Mouse (Mus musculus) neural tube, embryonic 10.5 days (tissue): ENCODE results near the gene Minpp1.
"Not testable (repeated sequence)": the region's sequence is repeated elsewhere in the genome, so short reads cannot be mapped to it uniquely, and the experiment has no call there.

Experiments
- DNase-seq: peaks from one replicate; pipeline ENCODE4 v3.0.0-alpha.2; 2017; ENCODE audit warnings: low spot score; ENCODE audit errors: extremely low spot score

Gene Minpp1

DNA sequence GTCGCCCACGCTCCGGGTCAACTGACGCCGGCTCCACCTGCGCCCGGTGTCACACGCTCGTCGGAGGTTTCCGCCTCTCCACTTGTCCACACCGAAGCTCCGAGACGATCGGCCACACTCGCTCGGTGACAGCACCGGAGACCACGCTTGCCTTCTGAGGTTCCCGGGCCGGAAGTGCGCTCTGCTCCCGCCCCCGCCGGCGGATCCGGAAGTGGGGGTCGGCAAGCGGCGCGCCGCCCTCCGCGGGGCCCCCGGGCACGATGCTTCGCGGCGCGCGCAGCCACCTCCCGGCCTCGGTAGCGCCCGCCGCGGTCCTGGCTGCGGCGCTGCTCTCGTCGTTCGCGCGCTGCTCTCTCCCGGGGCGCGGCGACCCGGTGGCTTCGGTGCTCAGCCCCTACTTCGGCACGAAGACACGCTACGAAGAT is at the start of gene Minpp1:
Gene Minpp1 (plus strand): TSS at position 89 of the 425 bp plus-strand sequence.
- DNase-seq = peak; percentile 93

DNA sequence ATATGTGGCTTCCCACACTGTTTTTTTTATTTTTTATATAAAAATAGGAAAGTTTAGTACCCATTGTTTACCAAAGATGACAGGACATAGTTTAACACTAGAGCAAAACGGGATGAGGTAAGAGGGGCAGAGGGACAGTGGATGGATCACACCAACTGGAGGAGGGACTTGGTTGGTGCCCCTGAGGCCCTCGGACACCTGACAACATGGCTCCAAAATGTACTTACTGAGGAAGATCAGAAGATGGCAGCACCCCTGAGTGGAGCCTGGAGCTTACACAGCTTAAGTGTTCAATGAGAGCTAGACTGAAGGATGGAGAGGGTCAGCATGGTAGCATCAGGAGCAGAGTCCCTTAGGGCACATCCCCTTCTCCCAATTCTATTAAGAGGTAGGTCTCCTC is 46.2 kb upstream of the Minpp1 start:
- no peak for DNase-seq

DNA sequence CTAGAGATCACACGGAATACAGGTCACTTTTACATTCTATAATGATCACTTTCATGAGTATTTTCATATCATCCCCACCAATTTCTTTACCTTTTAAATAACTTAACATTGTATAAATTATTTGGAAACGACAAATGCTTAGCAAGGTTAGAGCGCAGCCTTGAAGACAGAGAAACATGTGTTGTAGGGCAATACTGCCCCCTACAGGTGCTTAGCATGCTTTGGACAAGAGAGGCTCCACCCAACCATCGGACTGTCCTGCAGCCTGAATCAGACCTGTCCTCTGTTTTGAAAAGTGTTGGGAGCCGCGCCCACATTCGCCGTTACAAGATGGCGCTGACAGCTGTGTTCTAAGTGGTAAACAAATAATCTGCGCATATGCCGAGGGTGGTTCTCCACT is 44.0 kb upstream of the Minpp1 start:
- no peak for DNase-seq

DNA sequence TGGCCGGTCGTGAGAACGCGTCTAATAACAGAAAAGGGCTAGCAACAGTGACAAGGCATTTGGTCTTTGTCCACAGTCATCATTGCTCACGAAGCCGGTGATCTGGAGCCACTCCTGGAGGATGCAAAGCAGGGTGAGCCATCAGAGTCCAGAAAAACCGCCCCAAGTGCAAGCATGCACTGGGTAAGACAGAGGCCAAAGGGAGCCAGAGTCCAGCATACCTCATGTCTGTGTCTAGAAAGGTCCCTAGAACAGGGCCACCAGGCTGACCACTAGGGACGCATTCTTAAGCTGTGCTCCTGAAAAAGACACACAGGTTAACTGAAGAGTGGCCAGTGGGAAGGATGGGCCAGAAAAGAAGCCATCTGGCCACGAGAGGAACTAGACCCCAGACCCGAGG is 36.6 kb upstream of the Minpp1 start:
- no peak for DNase-seq

DNA sequence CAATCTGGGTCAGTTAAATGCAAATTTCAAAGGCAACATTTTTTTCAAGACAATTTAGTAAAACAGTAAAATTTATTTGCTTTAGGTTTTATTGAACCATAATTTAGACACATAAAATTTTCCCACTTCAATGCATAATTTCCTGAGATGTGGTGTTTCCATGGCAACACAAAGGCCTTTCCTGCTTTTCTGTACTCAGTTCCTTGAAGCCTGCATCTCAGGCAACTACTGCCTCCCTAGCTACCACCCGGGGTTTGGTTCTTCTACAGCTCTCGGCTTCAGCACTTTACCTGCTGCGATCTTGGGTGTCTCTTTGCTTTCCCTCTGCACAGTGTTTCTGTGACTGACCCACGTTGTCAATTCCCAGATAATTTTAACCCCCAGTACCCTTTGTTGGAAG is 33.3 kb upstream of the Minpp1 start:
- DNase-seq = no peak

DNA sequence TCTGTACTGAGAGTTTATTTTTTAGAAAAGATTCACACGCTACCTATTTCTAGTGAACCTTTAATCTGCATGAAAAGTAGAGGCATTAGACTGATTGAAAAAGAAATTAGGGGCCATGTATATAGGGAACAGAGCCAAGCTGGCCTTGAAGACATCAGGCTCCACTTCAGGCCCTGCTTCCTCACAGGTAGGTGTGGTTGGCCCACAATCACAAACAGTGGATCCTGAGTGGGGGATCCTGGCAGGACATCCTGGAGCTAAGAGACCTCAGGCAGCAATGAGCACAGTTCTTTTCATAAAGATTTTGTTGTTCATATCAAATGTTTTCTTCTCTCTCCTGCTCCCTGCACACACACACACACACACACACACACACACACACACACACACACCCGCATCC is 28.8 kb upstream of the Minpp1 start:
- DNase-seq = no peak

DNA sequence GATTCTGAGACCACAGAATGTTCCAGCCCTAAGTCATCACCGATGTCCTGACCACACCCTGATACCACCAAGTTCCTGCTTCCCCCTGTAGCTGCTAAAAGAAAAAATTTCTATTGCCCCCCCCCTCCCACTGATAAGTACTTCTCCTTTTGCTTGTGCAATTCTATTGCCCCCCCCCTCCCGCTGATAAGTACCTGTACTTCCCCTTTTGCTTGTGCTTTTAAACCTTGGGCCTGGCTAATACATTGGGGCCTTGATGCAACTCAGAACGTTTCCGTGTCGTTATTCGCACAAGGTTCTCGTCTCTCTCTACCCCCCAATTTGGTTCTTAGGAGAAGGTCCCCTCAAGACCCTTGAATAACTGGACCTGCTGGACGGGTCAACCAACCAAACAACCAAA is 27.9 kb upstream of the Minpp1 start:
- not testable (repeated sequence) for DNase-seq

DNA sequence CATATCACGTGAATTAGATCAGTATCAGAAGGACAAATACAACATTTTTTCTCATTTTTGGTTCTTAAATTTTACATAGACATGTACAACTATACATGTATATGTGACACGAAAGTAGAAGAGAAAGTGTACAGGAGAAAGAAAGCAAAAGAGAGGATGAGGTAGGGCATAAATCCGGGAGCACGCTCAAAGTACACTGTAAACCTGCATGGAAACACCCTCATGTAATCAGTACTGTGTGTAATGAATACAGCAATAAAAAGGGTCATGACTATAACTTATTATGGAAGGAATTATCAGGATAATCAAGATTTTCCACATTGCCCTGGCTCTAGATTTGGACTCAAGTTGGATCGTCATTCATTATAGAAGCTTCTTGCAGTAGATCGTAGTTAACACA is 22.5 kb upstream of the Minpp1 start:
- no peak for DNase-seq

DNA sequence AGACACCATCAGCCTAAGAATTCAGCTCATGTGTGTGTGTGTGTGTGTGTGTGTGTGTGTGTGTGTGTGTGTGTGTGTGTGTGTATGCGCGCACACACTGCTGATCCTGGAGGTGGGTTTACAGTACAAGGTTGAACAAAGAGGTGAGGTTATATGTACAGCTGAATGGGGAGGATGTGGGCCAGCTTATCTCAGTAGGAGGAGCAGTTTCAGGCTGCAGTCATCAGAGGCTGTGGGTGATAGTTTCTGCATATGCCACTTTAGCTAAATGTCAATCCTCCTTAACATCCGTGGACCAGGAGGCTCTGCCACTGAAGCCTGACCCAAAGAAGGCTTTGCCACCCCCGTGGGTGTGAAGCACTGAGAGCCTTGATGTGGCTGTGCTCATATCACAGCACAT is 20.3 kb upstream of the Minpp1 start:
- DNase-seq = no peak

DNA sequence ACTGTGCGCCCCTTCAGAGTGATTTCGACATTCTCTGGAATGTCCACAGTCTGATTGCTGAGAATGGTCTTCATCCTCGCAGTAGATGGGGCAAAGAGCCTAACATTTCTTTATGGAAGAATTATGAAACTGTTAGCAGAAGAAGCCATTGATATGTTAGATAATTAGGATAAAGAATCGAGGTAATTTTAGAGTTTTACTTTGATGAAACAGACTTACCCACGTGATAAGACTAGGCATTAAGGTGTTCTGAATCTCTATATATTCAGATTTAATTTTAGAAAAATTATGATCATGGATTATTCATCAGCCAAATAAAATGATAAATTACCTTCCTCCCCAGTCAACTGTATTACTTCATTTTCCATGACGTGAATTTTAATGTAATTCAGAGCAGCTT is 19.1 kb upstream of the Minpp1 start, which contains the start of gene Rpl9-ps6:
Gene Rpl9-ps6 (minus strand): TSS at position 101 of the 400 bp plus-strand sequence.
- no peak for DNase-seq

DNA sequence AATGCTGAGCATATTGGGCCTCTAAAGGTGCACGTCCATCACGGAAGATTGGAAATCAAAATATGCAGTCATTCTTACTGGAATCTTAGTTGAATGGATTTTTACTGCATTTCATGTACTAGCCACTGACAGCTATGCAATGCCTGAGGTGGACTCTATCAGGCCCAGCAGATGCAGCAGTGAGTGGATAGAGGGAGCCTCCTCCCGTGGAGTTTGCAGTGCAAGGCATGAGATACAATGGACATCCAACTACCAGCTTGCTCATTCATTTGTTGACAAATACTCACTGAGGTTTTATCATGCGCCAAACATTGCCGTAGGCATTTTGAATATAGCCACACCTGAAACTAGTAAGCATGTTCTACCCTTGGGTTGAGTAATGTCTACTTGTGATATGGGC is 18.2 kb upstream of the Minpp1 start:
- no peak for DNase-seq

DNA sequence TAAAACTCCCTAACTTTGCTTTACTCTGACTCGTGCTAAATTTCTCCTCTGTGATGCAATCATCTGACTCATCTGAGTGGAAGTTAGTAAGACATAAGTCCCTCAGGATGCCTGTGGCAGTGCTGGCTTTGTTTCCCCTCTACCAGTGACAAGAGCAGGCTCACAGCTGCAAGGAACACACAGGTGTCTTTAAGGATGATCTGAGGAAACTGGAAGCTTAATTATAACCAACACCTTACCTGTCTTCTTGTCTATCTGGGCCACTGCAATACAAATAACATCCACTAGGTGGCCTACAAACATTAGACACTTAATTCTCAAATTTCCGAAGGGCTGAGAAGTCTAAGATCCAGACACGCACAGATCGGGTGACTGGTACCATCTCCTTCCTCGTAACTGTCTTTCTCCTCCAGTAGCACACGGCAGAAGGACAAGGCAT is 15.5 kb upstream of the Minpp1 start:
- DNase-seq = peak; percentile 15

DNA sequence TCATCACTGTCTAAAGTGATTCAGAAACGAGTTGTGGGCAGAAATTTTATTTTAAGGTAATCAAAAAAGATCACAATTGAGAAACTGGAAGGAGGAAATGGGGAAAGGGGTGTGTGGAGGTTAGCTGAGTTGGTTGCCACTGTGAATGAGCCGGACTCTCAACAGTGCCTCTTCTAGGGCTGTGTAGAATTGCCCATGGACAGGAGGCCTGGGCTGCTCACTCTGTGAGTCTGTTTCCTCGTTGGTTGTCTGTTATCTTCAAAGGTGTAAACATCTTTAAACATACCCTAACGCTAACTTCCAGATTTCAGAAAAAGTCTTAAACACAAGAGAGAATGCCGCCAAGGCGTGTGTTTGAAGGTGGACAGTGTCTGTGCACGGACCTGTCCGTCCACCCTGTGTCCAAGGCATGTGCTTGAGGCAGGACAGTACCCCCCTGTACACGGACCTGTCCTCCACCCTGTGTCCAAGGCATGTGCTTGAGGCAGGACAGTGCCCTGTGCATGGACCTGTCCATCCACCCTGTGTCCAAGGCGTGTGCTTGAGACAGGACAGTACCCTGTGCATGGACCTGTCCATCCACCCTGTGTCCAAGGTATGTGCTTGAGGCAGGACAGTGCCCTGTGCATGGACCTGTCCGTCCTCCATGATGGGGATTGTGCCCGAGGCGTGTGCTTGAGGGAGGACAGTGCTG is 14.9 kb upstream of the Minpp1 start:
- DNase-seq = no peak

DNA sequence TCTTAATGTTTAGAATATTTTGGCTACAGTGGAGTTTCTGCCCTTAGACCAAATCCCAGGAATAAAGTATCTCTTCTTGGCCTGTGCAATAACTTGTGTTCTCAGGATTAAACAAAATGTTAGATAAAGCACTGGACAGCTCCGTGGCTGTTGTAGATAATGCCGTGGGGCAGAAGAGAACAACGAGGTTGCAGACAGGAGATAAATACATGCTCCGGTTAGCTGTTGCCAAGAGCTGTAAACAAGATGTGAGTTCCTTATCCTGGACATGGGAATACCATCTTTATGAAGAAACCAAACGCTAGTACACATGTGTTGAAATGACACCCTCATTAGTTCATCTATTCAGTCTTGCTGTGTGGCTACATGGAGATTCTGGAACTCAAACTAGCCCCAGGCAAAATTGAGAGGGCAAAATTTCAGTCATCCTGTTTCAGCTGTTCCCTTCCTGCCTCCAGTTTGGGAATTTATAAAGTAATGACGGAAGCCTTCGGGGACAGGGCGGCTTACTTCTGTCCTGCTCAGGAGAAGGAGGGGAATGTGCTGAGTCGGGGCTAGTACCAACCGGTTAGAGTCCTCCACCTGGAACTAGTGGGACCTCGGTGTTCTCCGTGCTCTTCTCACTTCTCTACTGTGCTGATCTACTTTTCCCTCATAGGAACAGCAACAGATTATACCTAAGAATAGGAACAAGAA is 9.4 kb upstream of the Minpp1 start:
- DNase-seq = no peak

DNA sequence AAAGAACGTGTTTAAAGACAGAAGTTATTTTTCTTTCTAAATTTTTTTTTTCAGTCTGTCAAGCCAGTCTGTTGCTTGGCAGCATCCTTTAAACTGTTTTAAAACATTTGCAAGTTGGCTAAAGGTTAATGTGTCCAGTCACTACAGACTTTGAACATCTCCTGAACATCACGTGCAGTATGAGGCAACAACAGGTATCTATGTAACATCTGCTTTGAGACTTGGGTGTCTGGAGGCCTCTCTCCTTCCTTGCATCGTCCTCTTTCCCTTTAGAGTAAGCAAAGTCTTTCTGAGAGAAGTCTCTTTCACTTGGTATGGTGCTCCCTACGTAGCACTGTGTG is 8.9 kb upstream of the Minpp1 start:
- DNase-seq = no peak

DNA sequence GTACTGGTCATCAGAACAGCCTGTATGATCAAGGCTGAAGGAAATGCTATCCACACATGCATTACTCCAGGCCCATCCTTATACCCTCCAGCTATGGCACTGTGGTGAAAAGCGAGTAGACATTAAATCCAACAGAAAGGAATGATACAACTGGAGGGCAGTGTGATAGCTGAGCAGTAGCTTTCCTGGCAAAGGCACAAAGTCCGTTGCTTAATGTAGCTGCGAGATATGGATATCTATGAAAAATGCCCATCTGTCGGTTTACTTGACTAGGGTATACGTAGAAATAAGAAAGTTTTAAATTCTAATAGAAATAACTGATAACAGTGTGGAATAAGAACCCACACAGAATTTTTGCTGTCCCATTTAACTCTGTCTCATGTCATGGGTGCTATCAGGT is 5.3 kb upstream of the Minpp1 start:
- DNase-seq = no peak

DNA sequence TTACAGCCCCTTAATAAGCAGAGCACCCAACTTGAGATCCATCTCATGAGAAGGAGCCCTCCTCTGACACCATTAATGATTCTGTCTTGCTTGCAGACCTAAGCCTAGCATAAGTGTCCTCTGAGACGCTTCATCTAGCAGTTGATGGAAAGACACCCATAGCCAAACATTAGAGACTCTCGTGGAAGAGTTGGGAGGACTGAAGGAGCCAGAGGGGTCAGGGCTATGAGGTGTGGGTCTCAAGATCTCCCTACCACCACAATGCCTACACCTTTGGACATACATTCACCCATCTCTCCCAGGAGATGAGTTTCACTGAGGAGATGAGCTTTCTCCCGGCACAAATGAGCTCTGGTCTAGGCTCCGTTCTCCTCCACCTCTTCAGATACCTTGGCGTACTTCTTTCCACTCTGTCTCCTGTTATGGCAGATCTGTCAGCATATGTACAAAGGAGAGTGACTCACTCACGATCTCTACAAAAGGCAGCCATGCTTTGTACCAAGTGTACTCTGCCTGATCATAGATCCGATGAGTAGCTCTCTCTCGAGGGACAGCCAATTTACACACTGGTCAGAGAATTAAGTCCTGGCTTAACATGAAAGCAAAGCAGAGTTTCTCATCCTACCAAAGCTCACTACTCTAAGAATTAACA is 4.7 kb upstream of the Minpp1 start:
- no peak for DNase-seq

DNA sequence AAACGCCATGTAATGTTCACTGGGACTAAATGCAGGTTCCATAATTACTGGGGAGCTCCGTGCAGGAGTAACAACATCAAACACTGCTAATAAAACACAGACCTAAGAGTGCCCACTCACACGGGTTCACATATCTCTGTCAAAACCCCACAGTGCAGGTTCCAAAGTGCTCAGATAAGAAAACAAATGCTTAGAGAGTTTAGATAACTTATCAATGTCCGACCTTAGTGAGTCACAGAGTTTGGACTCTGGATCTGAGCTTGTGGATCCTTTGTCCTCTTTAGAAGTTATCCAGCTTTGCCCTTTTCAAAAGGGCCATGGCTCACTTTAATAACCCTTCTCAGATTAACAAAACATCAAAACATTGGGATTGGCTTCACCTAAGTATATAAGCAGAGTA is 4.1 kb upstream of the Minpp1 start:
- no peak for DNase-seq

DNA sequence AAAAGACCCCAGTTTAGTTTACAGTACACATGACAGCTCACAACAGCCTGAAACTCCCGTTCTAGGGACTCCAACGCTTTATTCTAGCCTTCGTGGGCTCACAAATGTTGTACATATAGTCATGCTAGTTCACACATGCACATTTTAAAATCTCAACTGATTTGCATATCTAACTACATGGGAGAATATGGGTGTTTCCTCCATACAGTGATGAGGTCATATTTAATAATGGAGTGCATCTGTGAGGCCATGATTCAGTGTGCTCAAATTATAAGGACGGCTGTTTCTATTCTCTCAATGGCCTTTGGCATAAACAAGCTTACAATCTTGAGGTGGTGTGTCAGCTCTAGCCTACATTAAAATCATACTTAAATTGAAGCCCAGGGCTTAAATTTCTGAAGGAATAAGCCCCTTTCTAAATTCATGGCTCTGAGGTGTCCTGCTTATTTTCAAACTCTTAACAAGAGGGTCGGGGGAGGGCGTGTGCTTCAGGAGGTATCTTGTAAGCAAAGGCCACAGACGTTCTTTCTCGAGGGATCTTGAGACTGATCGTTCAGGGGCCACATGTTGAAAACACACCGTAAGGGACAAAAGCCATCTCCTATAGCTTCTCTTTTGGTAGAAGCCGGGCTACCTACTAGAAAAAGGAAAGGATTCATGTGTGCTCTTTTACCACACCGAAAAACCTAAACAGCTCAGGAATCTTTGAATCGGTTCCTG is 468 bp upstream of the Minpp1 start:
- no peak for DNase-seq

DNA sequence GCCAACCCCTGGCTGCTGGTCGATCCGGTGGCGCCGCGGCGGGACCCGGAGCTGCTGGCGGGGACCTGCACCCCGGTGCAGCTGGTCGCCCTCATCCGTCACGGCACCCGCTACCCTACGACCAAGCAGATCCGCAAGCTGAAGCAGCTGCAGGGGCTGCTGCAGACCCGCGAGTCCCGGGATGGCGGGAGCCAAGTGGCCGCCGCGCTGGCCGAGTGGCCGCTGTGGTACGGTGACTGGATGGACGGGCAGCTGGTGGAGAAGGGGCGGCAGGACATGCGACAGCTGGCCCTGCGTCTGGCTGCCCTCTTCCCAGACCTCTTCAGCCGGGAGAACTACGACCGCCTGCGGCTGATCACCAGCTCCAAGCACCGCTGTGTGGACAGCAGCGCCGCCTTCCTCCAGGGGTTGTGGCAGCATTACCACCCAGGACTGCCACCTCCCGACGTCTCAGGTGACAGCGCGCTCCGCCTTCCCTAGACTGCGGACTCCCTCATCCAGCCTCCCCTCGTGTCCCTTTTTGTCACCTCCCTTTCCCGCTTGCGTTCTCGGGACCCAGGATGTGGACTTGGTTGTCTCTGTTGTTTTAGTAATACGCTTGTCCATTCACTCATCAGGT is 646 bp downstream of the Minpp1 start:
- DNase-seq = peak; percentile 60

DNA sequence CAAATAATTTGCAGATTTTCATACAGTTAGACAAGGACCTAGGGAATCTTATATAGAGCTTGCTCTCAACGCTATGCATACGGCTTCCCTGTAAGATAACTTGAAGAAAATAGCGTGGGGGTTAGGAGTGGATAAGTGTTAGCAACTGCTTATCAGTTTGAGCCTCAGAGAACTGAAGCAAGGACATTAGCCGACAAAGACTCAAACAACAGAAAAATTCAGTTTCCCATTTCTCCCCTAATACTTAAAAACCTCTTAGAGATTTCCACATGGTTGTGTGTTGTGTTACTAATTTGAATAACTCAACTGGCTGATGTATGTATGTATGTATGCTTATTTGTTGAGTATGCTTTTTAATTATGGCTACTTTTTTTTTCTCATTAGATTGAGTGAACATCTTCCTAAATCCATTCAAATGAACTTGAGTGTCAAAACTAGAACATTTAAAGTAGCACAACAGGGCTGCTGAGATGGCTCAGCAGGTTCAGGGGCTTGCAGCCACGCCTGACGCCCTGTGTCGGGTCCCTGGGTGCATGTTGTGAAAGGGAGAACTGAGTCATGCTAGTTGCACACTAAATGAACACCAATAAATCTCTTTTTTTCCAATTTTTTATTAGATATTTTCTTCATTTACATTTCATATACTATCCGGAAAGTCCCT is 2.2 kb downstream of the Minpp1 start:
- no peak for DNase-seq
